In the genomic region with DNA sequence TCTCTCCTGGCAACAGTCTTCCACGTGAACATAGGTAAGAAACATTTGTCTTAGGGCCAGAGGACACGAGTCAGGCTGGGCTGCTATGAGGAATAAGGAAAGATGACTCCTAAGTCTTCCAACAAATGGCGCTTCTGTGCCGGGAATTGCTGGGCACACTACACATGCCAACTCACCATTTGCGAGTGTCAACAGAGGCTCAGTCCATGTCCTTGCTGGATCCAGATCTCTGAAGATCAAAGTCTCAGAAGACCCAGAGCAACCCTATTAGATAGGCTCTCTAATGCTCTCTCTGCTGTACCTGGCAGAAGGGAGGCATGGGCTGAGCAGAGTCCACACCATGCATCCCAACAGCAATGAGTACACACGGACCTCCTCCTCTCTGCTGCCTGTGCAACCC, we compare ENCODE assay signal across 44 mouse cellular contexts. TPM values are rescaled to one million over a fixed set of nuclear protein-coding genes. Genes with fewer than 3 reads are reported as not detected.
"Had no signal": no experiment of that assay in that cellular context is flagged by ENCODE, and none has a peak within 500 bp of the region (broad histone marks: within the 10 kb centered on the region; RNA-seq: fewer than 3 reads in every experiment).

No protein-coding gene starts in this region.

- H3K27me3 ChIP-seq: limb, embryonic 12.5 days; limb, embryonic 13.5 days; limb, embryonic 15.5 days; liver, embryonic 12.5 days; liver, embryonic 13.5 days; liver, embryonic 15.5 days; lung, embryonic 15.5 days; midbrain, embryonic 12.5 days; midbrain, embryonic 13.5 days; midbrain, embryonic 15.5 days; neural tube, embryonic 12.5 days had no signal

- ATAC-seq: liver, embryonic 12.5 days; liver, postnatal 0 days; lung, postnatal 0 days; midbrain, embryonic 13.5 days; midbrain, embryonic 15.5 days; midbrain, embryonic 16.5 days had no signal

- H3K9ac ChIP-seq: limb, embryonic 12.5 days; limb, embryonic 13.5 days; limb, embryonic 15.5 days; liver, embryonic 12.5 days; liver, embryonic 13.5 days; liver, embryonic 14.5 days; liver, embryonic 15.5 days; liver, postnatal 0 days; lung, embryonic 14.5 days; lung, embryonic 15.5 days; midbrain, embryonic 12.5 days; midbrain, embryonic 13.5 days; midbrain, embryonic 15.5 days; neural tube, embryonic 12.5 days had no signal

- H3K36me3 ChIP-seq: limb, embryonic 10.5 days; limb, embryonic 12.5 days; limb, embryonic 13.5 days; limb, embryonic 15.5 days; liver, embryonic 12.5 days; liver, embryonic 13.5 days; liver, embryonic 15.5 days; lung, embryonic 15.5 days; midbrain, embryonic 10.5 days; midbrain, embryonic 12.5 days; midbrain, embryonic 13.5 days; midbrain, embryonic 15.5 days; neural tube, embryonic 12.5 days had no signal

- H3K4me1 ChIP-seq: limb, embryonic 10.5 days; limb, embryonic 12.5 days; limb, embryonic 13.5 days; limb, embryonic 15.5 days; liver, embryonic 12.5 days; liver, embryonic 13.5 days; liver, embryonic 15.5 days; lung, embryonic 15.5 days; megakaryocyte, embryonic 14.5 days; midbrain, embryonic 10.5 days; midbrain, embryonic 12.5 days; midbrain, embryonic 13.5 days; midbrain, embryonic 15.5 days; neural tube, embryonic 12.5 days had no signal

- H3K27ac ChIP-seq: limb, embryonic 10.5 days; limb, embryonic 12.5 days; limb, embryonic 13.5 days; limb, embryonic 15.5 days; liver, embryonic 12.5 days; liver, embryonic 13.5 days; liver, embryonic 14.5 days; liver, embryonic 15.5 days; lung, embryonic 15.5 days; macrophage; midbrain, embryonic 10.5 days; midbrain, embryonic 12.5 days; midbrain, embryonic 13.5 days; midbrain, embryonic 15.5 days; neural tube, embryonic 12.5 days had no signal

- H3K4me3 ChIP-seq: limb, embryonic 10.5 days; limb, embryonic 12.5 days; limb, embryonic 13.5 days; limb, embryonic 15.5 days; liver, embryonic 12.5 days; liver, embryonic 13.5 days; liver, embryonic 15.5 days; lung, embryonic 15.5 days; megakaryocyte, embryonic 14.5 days; midbrain, embryonic 10.5 days; midbrain, embryonic 12.5 days; midbrain, embryonic 13.5 days; midbrain, embryonic 15.5 days; myocyte; neural tube, embryonic 12.5 days had no signal

- H3K4me2 ChIP-seq: limb, embryonic 12.5 days; limb, embryonic 13.5 days; limb, embryonic 15.5 days; liver, embryonic 11.5 days; liver, embryonic 12.5 days; liver, embryonic 13.5 days; liver, embryonic 15.5 days; lung, embryonic 14.5 days; lung, embryonic 15.5 days; midbrain, embryonic 11.5 days; midbrain, embryonic 12.5 days; midbrain, embryonic 13.5 days; midbrain, embryonic 15.5 days; neural tube, embryonic 12.5 days had no signal

- H3K9me3 ChIP-seq: limb, embryonic 10.5 days; limb, embryonic 13.5 days; limb, embryonic 15.5 days; liver, embryonic 12.5 days; liver, embryonic 13.5 days; liver, embryonic 15.5 days; lung, embryonic 15.5 days; megakaryocyte, embryonic 14.5 days; midbrain, embryonic 10.5 days; midbrain, embryonic 12.5 days; midbrain, embryonic 13.5 days; midbrain, embryonic 15.5 days; neural tube, embryonic 12.5 days had no signal

- DNase-seq: left cerebral cortex, postnatal 4 days; liver, embryonic 13.5 days; liver, postnatal 0 days; lung, adult 18-20 months; lung, adult 2 months; lung, embryonic 14.5 days; lung, postnatal 10 days; lung, postnatal 14 days; lung, postnatal 36 days; lung, postnatal 4 days; midbrain, embryonic 14.5 days had no signal

RNA-seq across cellular contexts. Expression of gene Cyp2d40, which starts 0.9 kb away (rescaled TPM):
- total RNA-seq: left cerebral cortex, adult 8-10 months; left cerebral cortex, postnatal 10 days; left cerebral cortex, postnatal 14 days; left cerebral cortex, postnatal 25 days; left cerebral cortex, postnatal 36 days; left cerebral cortex, postnatal 4 days; megakaryocyte progenitor cell, adult 5-6 weeks; megakaryocyte, adult 5-6 weeks; megakaryocyte-erythroid progenitor cell, adult 5-6 weeks; midbrain, postnatal 0 days; monocyte, adult 5-6 weeks had no signal
- polyA plus RNA-seq: limb, embryonic 10.5 days; limb, embryonic 11.5 days; limb, embryonic 12.5 days; limb, embryonic 13.5 days; limb, embryonic 15.5 days; liver, embryonic 11.5 days; liver, embryonic 12.5 days; liver, embryonic 13.5 days; lung, adult 2 months; lung, embryonic 14.5 days; lung, embryonic 15.5 days; lung, embryonic 16.5 days; lung, postnatal 0 days; macrophage; midbrain, embryonic 10.5 days; midbrain, embryonic 11.5 days; midbrain, embryonic 12.5 days; midbrain, embryonic 13.5 days; midbrain, embryonic 14.5 days; midbrain, embryonic 15.5 days; midbrain, embryonic 16.5 days; midbrain, postnatal 0 days; myocyte; neural tube, embryonic 11.5 days; neural tube, embryonic 12.5 days had no signal

RNA-seq across cellular contexts. Expression of gene Cyp2d26, which starts 29.2 kb away (rescaled TPM):
- total RNA-seq: left cerebral cortex, adult 8-10 months; left cerebral cortex, postnatal 14 days; left cerebral cortex, postnatal 25 days; megakaryocyte progenitor cell, adult 5-6 weeks; megakaryocyte, adult 5-6 weeks; megakaryocyte-erythroid progenitor cell, adult 5-6 weeks; midbrain, postnatal 0 days; monocyte, adult 5-6 weeks had no signal
- polyA plus RNA-seq: limb, embryonic 10.5 days; limb, embryonic 12.5 days; limb, embryonic 13.5 days; lung, embryonic 14.5 days; lung, postnatal 0 days; macrophage; midbrain, embryonic 10.5 days; midbrain, embryonic 11.5 days; midbrain, embryonic 12.5 days; midbrain, embryonic 13.5 days; midbrain, embryonic 15.5 days; midbrain, postnatal 0 days; myocyte; neural tube, embryonic 11.5 days; neural tube, embryonic 12.5 days had no signal
